Mouse (Mus musculus): ENCODE data around the gene Rdh12. TPM values are rescaled to one million over a fixed set of nuclear protein-coding genes. Genes with fewer than 3 reads are reported as not detected.
A peak's percentile ranks its signal among the peaks of the same experiment; 100 is the strongest.

Rdh12 gene
- polyA plus RNA-seq, 1 experiment = 7.0 TPM

- Histone ChIP-seq H3K36me3 (ENCODE audit: control insufficient read depth, insufficient read depth, low read length) (peaks cover 42% of the 10 kb centered on the region), H3K4me1 (ENCODE audit: control insufficient read depth, insufficient read depth, insufficient read length) (no peaks in the 10 kb centered on the region), H3K4me3 (ENCODE audit: extremely low read depth, insufficient read depth, insufficient read length) (no peak overlapping the region), H3K27me3 (ENCODE audit: control insufficient read depth, insufficient read depth, low read length) (no peaks in the 10 kb centered on the region), H3K27ac (ENCODE audit: insufficient read depth, low read length) (no peak overlapping the region)
- TF ChIP-seq CTCF (IDR thresholded peaks at IDR 0.05; ENCODE audit: extremely low read depth, insufficient read depth, insufficient read length, insufficient replicate concordance) = no peak
- TF ChIP-seq POLR2A (IDR thresholded peaks at IDR 0.05; ENCODE audit: low read depth, low read length) = no peak
- whole genome bisulfite sequencing = 93% methylated on average over 3 of the region's 3 CpGs
- no peak for DNase-seq (ENCODE audit: low read depth in 1 of 2, low spot score in 2 of 2)
Measured at GRCm38 (mm10) chr12:79248110-79248509, 39.4 kb downstream of the Rdh12 start.

- peaks cover 34% of the 10 kb centered on the region for H3K36me3 ChIP-seq (ENCODE audit: control insufficient read depth, insufficient read depth, low read length)
- peak overlapping the region; percentile 70 for H3K27ac ChIP-seq (ENCODE audit: insufficient read depth, low read length)
- peak; percentile 4 to 5 for DNase-seq (ENCODE audit: low read depth in 1 of 2, low spot score in 2 of 2)
- H3K4me1 ChIP-seq (ENCODE audit: control insufficient read depth, insufficient read depth, insufficient read length) = peaks cover 2% of the 10 kb centered on the region; the same call in 1 of the 2 replicates
- no peak overlapping the region for H3K4me3 ChIP-seq (ENCODE audit: extremely low read depth, insufficient read depth, insufficient read length)
- WGBS = 56% methylated on average over 9 of the region's 9 CpGs
- TF ChIP-seq CTCF (IDR thresholded peaks at IDR 0.05; ENCODE audit: extremely low read depth, insufficient read depth, insufficient read length, insufficient replicate concordance) (no peak), POLR2A (IDR thresholded peaks at IDR 0.05; ENCODE audit: low read depth, low read length) (no peak)
- no peaks in the 10 kb centered on the region for H3K27me3 ChIP-seq (ENCODE audit: control insufficient read depth, insufficient read depth, low read length)
Measured at GRCm38 (mm10) chr12:79253294-79254053, 44.8 kb downstream of the Rdh12 start.

DNA sequence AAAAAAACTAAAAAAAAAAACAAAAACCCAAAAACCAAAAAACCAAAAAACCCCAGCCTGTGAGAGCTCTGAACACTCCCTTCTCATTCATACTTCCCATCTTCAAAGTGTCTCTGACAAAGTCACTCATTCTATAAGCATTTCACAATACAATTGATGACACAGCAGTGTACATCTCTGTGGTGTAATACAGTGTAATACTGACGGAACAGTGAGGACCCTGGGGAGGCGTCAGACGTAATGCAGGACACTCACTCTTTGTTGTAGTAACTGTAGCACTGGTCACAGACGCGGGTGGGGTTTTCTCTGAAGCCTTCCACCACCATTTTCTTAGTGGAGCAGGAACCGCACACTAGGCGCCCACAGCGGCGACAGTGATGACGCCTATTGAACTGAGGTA, 46.3 kb downstream of the Rdh12 start:
- no peak overlapping the region for H3K27ac ChIP-seq (ENCODE audit: insufficient read depth, low read length)

DNA sequence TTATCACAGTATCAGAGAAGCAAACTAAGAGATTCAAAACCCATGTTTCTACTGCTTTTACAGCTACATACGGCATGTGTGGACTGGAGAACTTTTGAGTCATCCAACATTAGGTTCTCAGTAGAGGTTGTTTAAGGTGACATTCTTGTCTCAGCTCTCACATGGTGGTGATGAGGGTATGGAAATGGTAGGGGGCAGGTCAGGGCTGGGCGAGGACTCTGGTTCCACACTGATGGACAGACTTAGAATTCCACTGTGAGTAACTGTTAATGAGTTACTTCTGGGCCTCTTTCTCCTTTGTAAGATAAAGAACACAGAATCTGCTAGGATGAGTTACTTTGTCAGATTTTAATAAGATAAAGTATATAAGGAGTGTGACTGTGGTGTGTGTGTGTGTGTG, 51.4 kb downstream of the Rdh12 start:
- no peak overlapping the region for H3K4me3 ChIP-seq (ENCODE audit: extremely low read depth, insufficient read depth, insufficient read length)
- H3K36me3 ChIP-seq (ENCODE audit: control insufficient read depth, insufficient read depth, low read length) = peaks cover 37% of the 10 kb centered on the region
- H3K27ac ChIP-seq (ENCODE audit: insufficient read depth, low read length) = no peak overlapping the region
- DNase-seq (ENCODE audit: low read depth in 1 of 2, low spot score in 2 of 2) = no peak
- WGBS = 87% methylated on average over 2 of the region's 2 CpGs
- no peak for TF ChIP-seq CTCF (IDR thresholded peaks at IDR 0.05; ENCODE audit: extremely low read depth, insufficient read depth, insufficient read length, insufficient replicate concordance)
- no peak for TF ChIP-seq POLR2A (IDR thresholded peaks at IDR 0.05; ENCODE audit: low read depth, low read length)
- no peaks in the 10 kb centered on the region for H3K4me1 ChIP-seq (ENCODE audit: control insufficient read depth, insufficient read depth, insufficient read length)
- no peaks in the 10 kb centered on the region for H3K27me3 ChIP-seq (ENCODE audit: control insufficient read depth, insufficient read depth, low read length)

More for the DNA sequence above, 46.3 kb downstream of the Rdh12 start:
- TF ChIP-seq CTCF (IDR thresholded peaks at IDR 0.05; ENCODE audit: extremely low read depth, insufficient read depth, insufficient read length, insufficient replicate concordance) = no peak
- TF ChIP-seq POLR2A (IDR thresholded peaks at IDR 0.05; ENCODE audit: low read depth, low read length) = no peak
- 95% methylated on average over 10 of the region's 10 CpGs for whole genome bisulfite sequencing
- no peak for DNase-seq (ENCODE audit: low read depth in 1 of 2, low spot score in 2 of 2)
- Histone ChIP-seq H3K36me3 (ENCODE audit: control insufficient read depth, insufficient read depth, low read length) (peaks cover 26% of the 10 kb centered on the region), H3K27me3 (ENCODE audit: control insufficient read depth, insufficient read depth, low read length) (no peaks in the 10 kb centered on the region), H3K4me1 (ENCODE audit: control insufficient read depth, insufficient read depth, insufficient read length) (peaks cover 2% of the 10 kb centered on the region; the same call in 1 of the 2 replicates), H3K4me3 (ENCODE audit: extremely low read depth, insufficient read depth, insufficient read length) (no peak overlapping the region)

GRCm38 (mm10) chr12:79261035-79261434, 52.3 kb downstream of the Rdh12 start:
- 64% methylated on average over 5 of the region's 5 CpGs for WGBS
- Histone ChIP-seq H3K27ac (ENCODE audit: insufficient read depth, low read length) (no peak overlapping the region), H3K4me3 (ENCODE audit: extremely low read depth, insufficient read depth, insufficient read length) (no peak overlapping the region), H3K27me3 (ENCODE audit: control insufficient read depth, insufficient read depth, low read length) (no peaks in the 10 kb centered on the region), H3K36me3 (ENCODE audit: control insufficient read depth, insufficient read depth, low read length) (peaks cover 38% of the 10 kb centered on the region), H3K4me1 (ENCODE audit: control insufficient read depth, insufficient read depth, insufficient read length) (no peaks in the 10 kb centered on the region)
- DNase-seq (ENCODE audit: low read depth in 1 of 2, low spot score in 2 of 2) = peak in 1 of 2 experiments; percentile 13
- TF ChIP-seq CTCF (IDR thresholded peaks at IDR 0.05; ENCODE audit: extremely low read depth, insufficient read depth, insufficient read length, insufficient replicate concordance) (peak; percentile 30; the same call in 1 of the 2 replicates), POLR2A (IDR thresholded peaks at IDR 0.05; ENCODE audit: low read depth, low read length) (no peak)

Other genes with a start within 250 kb of the Rdh12 start
- gene Tmem229b, start 201.3 kb upstream of the Rdh12 start, polyA plus RNA-seq (2012; rRNA removed) = 41.6 and 50.9 TPM in 2 replicates
- gene Plekhh1, start 179.8 kb upstream of the Rdh12 start, polyA plus RNA-seq (2012; rRNA removed) = 0.22 and 0.28 TPM in 2 replicates
- gene Pigh, start 119.3 kb upstream of the Rdh12 start, polyA plus RNA-seq (2012; rRNA removed) = 9.0 and 14.9 TPM in 2 replicates
- 0.47 and 0.76 TPM in 2 replicates for gene Arg2, start 78.1 kb upstream of the Rdh12 start, polyA plus RNA-seq (2012; rRNA removed)
- 25.0 and 25.6 TPM in 2 replicates for gene Vti1b, start 36.2 kb upstream of the Rdh12 start, polyA plus RNA-seq (2012; rRNA removed)
- 4.3 and 6.0 TPM in 2 replicates for gene Rdh11, start 16.6 kb upstream of the Rdh12 start, polyA plus RNA-seq (2012; rRNA removed)
- gene Zfyve26, start 87.4 kb downstream of the Rdh12 start, polyA plus RNA-seq (2012; rRNA removed) = 28.7 and 29.4 TPM in 2 replicates
- 0.26 and 0.39 TPM in 2 replicates for gene Rad51b, start 88.4 kb downstream of the Rdh12 start, polyA plus RNA-seq (2012; rRNA removed)

Measured in spleen, adult 2 months (tissue).